Mouse (Mus musculus) cerebellum, postnatal 14 days (tissue): ENCODE measurements around the gene Cyp2c65.
A peak's percentile ranks its signal among the peaks of the same experiment; 100 is the strongest.

Experiments used
- DNase-seq, 2 experiments: peaks; one replicate each; pipeline ENCODE4 v3.0.0; 2021; ENCODE audit warnings: mixed read lengths in 2 of 2

Gene Cyp2c65

GRCm38 (mm10) chr19:39060719-39061118 lies at the start of gene Cyp2c65:
Gene Cyp2c65 (plus strand): TSS chr19:39061015.
- no peak for DNase-seq

GRCm38 (mm10) chr19:39057928-39058327 lies 2.9 kb upstream of the Cyp2c65 start:
- DNase-seq, result no peak

- peak in 1 of 2 experiments; percentile 8 for DNase-seq
Observed at GRCm38 (mm10) chr19:39098779-39099178, 38.0 kb downstream of the Cyp2c65 start.

GRCm38 (mm10) chr19:39113644-39114043 lies 52.8 kb downstream of the Cyp2c65 start, which contains the start of gene Cyp2c66:
Gene Cyp2c66 (plus strand): TSS chr19:39113898.
- DNase-seq, result no peak
